Mouse (Mus musculus): ENCODE measurements at regions not wholly inside any gene's neighbourhood (a gene's known extent, or its start where the extent isn't known, plus 50 kb on each side); places are given as distances from the start of the nearest gene placed in this dataset.
"Not testable (repeated sequence)": the region's sequence is repeated elsewhere in the genome, so short reads cannot be mapped to it uniquely, and the experiment has no call there.

DNA sequence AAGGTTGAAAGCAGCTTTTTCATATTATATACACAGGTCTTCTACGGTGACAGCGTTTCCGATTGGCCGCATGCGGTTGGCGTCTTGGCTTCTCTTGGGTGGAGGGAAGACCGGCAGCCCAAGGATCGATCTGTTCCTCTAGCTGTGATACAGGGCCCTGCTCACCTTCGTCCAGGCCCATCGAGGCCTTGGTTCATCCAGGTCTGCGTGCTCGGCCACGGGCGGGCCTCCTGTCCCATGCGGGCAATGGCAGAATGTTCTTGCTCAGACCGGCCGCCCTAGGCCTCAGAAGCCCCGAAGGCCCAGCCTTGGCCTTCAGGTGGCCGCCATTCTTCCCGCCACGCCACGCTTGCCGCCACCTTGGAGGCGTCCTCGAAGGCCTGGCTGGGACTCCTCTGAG is 194.4 kb upstream of the Ppp6c start:
- no peak for TF ChIP-seq CTCF (IDR thresholded peaks at IDR 0.05)

DNA sequence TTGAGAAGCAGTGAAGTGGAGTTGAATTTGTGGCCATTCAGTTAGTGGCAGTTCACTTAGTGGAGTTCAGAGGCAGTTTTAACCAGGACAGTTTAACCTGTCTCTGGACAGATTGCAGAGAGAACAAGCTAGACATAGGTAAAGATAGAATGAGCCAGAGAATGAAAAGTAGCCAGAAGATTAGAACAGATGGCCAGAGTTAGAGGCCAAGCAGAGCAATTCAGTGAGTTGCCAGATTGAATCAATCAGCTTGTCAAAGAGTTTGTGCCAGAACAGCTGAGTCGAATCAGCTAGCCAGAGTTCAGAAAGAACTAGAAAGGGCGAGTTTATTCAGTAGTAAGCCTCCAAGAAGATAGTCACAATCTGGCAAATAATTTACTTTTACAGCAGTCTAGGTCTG is 174.1 kb upstream of the Ppp6c start:
- no peak overlapping the region for H3K27ac ChIP-seq
- DNase-seq = no peak
- H3K4me3 ChIP-seq = no peak overlapping the region
- intact Hi-C loops (cut with DNase I) = no loop called here
- TF ChIP-seq CTCF (IDR thresholded peaks at IDR 0.05) = no peak

More for the DNA sequence above, 194.4 kb upstream of the Ppp6c start:
- intact Hi-C loops (cut with DNase I) = no loop called here
- Histone ChIP-seq H3K27ac (no peak overlapping the region), H3K4me3 (no peak overlapping the region)
- DNase-seq = no peak

DNA sequence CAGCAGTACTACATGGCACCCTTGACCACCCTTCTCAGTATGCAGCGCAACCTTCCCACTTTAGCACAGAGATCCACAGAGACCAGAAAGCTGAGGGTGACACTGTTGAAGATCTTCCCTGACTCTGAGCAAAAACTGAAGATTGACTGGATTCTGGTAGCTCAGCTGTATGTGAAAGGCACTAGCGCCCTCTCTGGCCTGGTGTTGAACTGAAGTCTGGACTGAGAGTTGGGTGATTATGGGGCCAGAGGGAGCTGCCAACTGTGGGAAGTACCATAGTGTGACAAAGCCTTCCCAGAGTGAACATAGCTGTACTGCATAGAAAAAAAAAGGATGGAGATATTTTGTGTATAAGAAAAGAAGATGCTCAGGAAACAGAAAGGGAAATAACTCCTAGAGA is 173.3 kb upstream of the Ppp6c start:
- intact Hi-C loops (cut with DNase I) = no loop called here
- no peak overlapping the region for H3K27ac ChIP-seq
- no peak overlapping the region for H3K4me3 ChIP-seq
- no peak for TF ChIP-seq CTCF (IDR thresholded peaks at IDR 0.05)
- DNase-seq = no peak

DNA sequence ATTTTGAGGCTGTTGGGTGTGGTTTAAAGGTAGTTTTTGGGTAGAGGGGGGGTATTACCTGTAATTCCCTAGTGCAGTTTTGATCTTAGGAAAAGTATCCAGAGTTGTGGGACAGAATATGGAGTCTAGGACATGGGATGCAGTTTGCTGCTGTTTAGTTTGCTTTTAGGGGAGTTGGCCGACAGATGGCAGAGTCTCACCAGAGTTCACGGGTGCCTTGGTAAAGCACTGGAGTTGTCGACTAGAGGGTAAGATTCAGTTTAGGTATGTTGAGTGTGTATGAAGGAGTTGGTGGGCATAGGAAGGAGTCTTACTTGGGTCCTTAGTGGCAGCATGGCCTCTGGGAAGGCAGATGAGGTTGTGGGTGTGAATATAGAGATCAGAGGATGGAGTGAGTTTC is 168.4 kb upstream of the Ppp6c start:
- H3K4me3 ChIP-seq = no peak overlapping the region
- intact Hi-C loops (cut with DNase I) = no loop called here
- H3K27ac ChIP-seq = no peak overlapping the region
- no peak for DNase-seq
- TF ChIP-seq CTCF (IDR thresholded peaks at IDR 0.05) = no peak

DNA sequence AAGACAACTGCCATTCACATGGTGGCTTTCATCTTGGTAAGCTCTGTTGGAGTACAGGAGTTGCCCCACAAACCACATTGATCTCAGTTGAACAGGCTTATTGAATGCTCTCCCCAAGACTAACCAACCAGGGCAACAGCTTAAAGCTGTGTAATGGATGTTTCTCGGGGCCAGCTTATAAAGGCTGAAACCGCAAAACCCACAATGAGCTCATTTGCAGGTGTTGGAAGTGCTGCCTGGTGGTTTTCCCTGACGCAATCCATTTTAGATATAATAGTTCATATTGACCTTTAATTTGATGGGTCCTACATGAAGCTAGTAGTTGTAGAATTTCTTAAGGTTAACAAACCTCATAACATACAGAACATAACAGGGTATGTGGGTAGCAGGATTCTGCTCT is 151.0 kb upstream of the Ppp6c start:
- Histone ChIP-seq H3K4me3 (no peak overlapping the region), H3K27ac (no peak overlapping the region)
- intact Hi-C loops (cut with DNase I) = no loop called here
- no peak for DNase-seq
- no peak for TF ChIP-seq CTCF (IDR thresholded peaks at IDR 0.05)

DNA sequence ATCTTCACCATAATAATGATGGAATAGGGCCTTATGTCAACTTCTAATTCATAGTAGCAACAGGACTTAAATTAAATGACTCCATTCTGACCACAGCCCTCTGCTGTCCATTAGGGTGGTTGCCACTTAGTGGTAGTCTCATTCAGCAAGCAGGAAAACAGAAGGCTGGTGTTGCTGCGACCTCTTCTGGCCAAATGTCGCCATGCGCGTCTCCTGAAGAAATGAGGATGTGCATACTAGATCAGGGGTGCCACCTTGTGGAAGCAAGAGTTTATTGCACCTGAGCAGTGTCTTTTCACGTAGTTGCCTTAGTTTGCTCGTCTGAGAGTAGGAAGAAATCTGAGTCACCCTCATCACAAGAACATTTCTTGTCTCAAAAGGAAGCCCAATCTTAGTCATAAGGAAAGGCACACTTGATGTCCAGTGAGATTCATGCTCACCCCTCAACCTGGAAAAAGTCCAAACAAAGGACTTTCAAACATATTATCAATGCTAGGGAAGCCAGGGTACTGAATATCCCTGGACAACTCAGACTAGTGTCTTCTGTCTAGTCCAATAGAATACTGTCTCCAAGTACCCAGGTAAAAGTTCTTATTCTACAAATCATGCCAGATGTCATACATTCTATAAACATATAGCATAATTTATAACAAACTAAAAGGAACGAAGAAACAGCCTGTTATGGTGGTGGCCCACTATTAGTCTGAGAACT is 147.0 kb upstream of the Ppp6c start:
- Histone ChIP-seq H3K27ac (no peak overlapping the region), H3K4me3 (no peak overlapping the region)
- intact Hi-C loops (cut with DNase I) = loop anchor here (1.0 kb wide), 1 partner anchor 105 kb away; no protein-coding TSS in a partner anchor
- peak; percentile 87 for DNase-seq
- no peak; the same call in 1 of the 2 replicates for TF ChIP-seq CTCF (IDR thresholded peaks at IDR 0.05)

DNA sequence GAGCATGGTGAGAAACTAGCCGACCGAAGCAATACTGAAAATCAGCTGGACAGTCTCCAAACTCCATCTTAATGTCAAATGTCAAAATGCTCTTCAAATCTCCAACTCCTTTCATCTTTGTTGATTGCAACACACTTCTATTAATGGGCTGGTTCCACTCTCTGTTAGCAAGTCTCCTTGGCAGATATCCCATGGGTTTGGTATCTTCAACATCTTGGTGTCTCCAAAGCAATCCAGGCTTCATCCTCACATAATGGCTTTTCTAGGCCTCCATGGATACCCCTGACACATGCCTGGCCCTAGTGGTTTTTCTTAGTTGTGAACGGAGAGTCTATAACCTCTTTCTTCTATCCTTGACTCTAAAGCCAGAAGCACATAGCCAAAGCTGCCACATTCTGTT is 118.0 kb upstream of the Ppp6c start:
- H3K4me3 ChIP-seq = no peak overlapping the region
- TF ChIP-seq CTCF (IDR thresholded peaks at IDR 0.05) = no peak
- DNase-seq = no peak
- intact Hi-C loops (cut with DNase I) = no loop called here
- no peak overlapping the region for H3K27ac ChIP-seq

DNA sequence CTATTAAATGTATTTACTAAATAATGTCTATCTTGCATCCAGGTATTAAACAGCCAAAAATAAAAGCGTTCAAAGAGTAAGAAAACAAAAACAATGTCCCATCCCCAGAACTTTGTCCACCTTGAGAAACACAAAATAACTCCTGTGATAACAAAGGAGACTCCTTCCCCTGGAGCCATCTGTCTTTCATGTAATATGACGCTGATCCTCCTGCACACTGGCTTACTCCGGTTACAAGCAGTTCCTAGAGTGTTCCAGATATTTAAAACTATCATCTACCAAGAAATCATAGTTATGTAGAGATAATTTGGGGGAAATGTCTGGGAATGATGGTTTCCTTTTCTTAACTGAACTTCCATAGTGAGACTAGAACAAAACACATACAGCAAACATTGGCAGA is 114.2 kb upstream of the Ppp6c start:
- intact Hi-C loops (cut with DNase I) = no loop called here
- no peak for DNase-seq
- Histone ChIP-seq H3K27ac (no peak overlapping the region), H3K4me3 (no peak overlapping the region)
- TF ChIP-seq CTCF (IDR thresholded peaks at IDR 0.05) = no peak

DNA sequence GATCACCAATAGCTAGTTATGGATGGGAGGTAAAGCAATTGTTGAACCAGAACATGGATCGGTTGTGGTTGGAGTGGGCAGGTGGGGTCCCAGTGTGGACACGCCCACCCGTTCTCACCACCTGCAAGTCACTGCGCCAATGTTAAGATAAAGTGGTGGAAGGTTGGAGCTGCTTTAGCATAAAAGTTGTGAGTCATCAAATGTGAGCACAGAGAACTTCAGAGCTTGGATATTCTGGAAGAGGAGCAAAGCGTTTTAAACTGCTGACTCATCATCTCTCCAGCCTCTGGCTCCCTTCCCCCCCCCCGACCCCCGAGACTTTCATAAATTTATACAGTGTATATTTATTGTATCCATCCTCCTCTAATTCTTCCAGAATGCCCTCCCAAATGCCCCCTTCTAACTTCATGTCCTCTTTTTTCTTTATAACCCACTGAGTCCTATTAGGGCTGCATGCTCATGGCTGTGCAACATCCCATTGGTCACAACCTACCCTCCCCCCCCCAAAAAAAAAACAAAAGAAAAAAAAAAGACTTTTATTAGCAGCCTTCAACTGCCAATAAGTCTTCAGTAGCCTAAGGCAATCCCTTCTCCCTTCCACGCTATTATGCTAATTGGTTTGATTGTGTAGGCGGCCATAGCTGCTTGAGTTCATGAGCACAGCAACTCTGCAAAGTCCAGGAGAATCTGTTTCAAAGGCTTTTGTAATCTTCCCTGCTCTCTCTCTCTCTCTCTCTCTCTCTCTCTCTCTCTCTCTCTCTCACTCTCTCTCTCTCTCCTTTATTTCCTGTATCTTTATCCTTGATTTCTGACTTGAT is 112.8 kb upstream of the Ppp6c start:
- TF ChIP-seq CTCF (IDR thresholded peaks at IDR 0.05) = no peak
- Histone ChIP-seq H3K27ac (no peak overlapping the region), H3K4me3 (no peak overlapping the region)
- intact Hi-C loops (cut with DNase I) = no loop called here
- DNase-seq = no peak

DNA sequence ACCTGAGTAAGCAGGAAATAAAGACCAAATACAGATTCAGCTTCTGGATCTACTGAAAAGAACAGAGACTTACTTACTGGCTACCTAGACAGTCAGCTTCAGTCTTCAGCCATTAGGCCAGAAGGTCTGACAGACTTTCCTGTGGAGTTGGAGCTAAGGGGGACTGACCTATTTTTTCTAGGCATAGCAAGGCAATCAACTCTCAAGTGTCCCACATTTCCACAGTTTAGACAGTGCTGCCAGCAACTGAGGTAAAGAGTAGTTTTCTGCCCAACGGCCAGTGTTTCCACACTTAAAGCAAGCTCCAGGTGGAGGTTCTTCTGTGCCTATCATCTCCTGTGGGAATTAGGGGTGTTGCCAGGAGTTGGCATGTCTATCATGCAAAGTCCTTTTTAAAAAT is 111.3 kb upstream of the Ppp6c start:
- no peak for TF ChIP-seq CTCF (IDR thresholded peaks at IDR 0.05)
- H3K27ac ChIP-seq = no peak overlapping the region
- intact Hi-C loops (cut with DNase I) = no loop called here
- no peak overlapping the region for H3K4me3 ChIP-seq
- no peak for DNase-seq

DNA sequence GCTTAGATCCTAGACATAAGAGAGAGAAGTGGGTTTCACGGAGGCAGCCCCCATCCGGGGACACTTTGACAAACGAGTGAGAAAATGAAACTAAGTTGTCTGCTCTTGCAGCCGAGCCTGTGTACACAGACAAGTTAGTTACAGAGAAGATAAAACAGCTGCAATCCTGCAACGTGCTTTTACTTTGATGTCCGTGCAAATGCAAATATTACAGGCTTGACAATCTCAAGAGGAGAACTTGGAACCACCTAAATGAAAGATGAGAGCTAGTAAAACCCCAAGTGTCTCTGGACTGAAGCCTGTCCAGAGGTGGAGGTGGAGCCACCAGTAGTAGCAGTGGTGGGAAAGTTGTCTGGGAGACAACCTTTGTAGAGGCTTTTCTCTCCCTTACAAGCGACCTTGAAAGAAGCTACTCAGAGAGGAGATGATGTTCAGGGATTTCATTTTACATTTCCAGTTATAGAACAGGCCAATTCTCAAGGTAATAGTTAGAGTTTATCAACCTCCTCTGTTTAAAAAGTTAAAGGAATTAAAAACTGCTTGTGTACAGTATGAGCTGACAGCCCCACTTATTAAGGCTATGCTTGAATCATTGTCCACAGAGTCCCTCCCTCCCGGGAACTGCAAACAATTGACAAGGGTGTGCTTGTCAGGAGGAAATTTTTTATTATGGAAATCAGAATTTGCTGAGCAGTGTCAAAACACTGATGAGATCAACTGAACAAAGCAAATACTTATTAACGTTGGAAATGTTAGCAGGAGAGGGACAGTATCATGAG is 99.7 kb upstream of the Ppp6c start:
- H3K4me3 ChIP-seq = peak overlapping the region; percentile 61
- no peak for DNase-seq

DNA sequence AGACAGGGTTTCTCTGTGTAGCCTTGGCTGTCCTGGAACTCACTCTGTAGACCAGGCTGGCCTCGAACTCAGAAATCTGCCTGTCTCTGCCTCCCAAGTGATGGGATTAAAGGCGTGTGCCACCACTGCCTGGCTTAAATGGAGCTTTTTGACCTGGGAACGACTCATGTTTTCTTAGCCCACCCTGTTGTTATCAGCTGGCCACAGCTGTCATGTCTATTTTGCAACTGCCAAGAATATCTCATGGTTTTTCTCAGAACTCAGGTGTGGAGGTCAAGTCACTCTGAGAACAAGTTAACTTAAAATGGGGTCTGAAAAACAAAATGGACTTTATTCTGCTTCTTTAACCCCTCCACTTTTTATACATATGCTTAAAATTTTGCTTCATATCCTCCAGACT is 98.9 kb upstream of the Ppp6c start:
- DNase-seq; H3K4me3 ChIP-seq; H3K27ac ChIP-seq; intact Hi-C loops (cut with DNase I): not testable (repeated sequence)

More for the DNA sequence above, 99.7 kb upstream of the Ppp6c start:
- TF ChIP-seq CTCF (IDR thresholded peaks at IDR 0.05) = no peak
- no peak overlapping the region for H3K27ac ChIP-seq
- intact Hi-C loops (cut with DNase I) = no loop called here

DNA sequence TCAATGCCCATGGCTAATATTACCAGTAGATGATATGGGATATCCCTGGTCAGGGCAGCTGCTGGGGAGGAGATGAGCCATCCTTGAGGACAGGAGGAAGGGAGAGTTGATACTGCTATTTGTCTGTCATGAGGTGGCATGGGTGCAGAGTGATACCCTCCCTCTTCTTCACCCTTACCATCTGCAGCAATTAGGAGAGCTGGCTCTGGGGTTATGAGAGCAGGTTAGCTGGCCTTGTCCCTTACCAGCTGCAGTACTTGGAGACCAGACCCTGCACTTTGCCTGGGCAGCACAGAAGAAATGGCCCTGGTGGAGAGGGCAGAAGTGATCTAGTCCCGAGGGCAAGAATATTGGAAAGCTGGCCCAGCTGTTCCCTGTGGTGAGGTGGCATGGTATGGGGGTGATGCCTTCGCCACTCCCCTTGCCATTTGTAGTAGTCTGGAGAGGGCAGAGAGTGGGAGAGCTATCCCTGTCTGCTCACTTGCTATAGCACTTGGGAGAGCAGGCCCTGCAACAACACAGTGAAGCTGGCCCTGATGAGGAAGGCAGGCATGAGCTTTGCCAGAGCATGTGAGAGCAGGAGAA is 73.6 kb upstream of the Ppp6c start:
- intact Hi-C loops (cut with DNase I) = no loop called here
- Histone ChIP-seq H3K27ac (no peak overlapping the region), H3K4me3 (no peak overlapping the region)
- DNase-seq = no peak
- TF ChIP-seq CTCF (IDR thresholded peaks at IDR 0.05) = no peak
